Mouse (Mus musculus): ENCODE data around the gene F11.

F11 gene

DNA sequence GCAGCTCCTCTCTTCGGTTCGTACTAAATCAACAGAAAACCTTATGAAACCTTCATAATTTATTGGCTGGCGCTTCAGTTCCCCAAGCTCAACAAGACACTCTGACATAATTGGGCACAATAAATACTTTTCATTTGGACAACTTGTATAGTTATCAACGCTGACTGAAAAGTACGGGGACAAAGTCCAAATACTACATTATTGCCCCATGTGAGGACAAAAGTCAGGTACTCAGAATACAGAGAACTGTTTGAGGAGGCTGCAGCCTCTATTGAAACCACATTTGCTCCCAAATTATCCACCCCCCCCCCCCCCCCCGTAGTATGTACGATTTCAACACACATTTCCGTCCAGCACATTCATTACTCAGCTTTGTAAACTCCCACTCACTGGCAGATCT, 22.5 kb downstream of the F11 start:
- DNase-seq = no peak

DNA sequence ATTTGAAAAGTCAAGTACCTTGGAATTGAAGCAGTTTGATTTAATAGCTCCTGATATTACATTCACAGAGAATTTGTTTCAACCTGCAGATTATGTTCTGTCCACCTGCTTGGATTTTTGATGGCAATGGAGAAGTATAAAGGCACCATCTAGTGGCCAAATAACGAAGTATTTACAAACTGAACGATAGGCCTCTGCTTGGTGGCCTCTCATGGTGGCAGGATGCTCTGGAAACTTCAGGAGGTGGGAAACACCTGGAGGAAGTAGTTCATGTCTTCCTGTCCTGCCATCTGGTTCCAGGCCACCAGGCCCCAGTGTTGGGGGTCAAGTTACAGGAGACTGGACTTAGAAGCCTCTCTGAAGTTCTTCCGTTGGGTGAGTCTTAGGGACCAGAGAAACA, 23.5 kb downstream of the F11 start:
- peak; percentile 17 for DNase-seq

GRCm38 (mm10) chr8:45236164-45236912, 25.5 kb downstream of the F11 start:
- peak; percentile 57 for DNase-seq

GRCm38 (mm10) chr8:45235228-45235627, 26.6 kb downstream of the F11 start:
- DNase-seq = no peak

GRCm38 (mm10) chr8:45233256-45233655, 28.6 kb downstream of the F11 start:
- no peak for DNase-seq

- DNase-seq = no peak
Measured at GRCm38 (mm10) chr8:45202476-45202875, 59.4 kb downstream of the F11 start.

- DNase-seq = peak; percentile 44
Measured at GRCm38 (mm10) chr8:45201605-45202004, 60.2 kb downstream of the F11 start.

GRCm38 (mm10) chr8:45197294-45197693, 64.5 kb downstream of the F11 start:
- no peak for DNase-seq

GRCm38 (mm10) chr8:45195954-45196526, 65.8 kb downstream of the F11 start:
- DNase-seq = no peak

Measured in lung, postnatal 14 days (tissue).